Mouse (Mus musculus): Measurements from ENCODE around the gene Gtdc1. TPM values are rescaled to one million over a fixed set of nuclear protein-coding genes. Genes with fewer than 3 reads are reported as not detected.

Gtdc1 gene
- polyA plus RNA-seq, 1 experiment = 15.5 TPM

DNA sequence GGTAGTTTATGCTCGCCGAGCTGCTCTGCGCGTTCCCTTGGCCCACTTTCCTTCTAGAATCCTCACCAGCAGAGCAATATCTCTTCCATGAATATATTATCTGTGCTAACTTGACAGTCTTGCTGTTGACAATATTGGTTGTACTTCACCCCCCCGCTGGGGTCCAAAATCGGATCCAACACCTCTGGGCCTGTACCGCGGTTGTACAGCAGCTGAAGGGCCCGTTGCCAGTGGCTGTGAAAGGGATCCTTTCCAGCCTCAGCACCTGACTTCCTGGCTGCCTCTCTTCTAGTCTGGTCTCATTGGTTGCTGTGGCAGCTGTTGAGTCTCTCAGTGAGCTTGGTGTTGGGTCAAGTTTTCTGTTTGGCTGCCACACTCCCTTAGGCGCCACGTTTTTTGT is 391.7 kb downstream of the Gtdc1 start:
- no peak for TF ChIP-seq CTCF (IDR thresholded peaks at IDR 0.05; ENCODE audit: control insufficient read depth, insufficient read depth, insufficient replicate concordance, low read depth, low read length)
- TF ChIP-seq POLR2A (IDR thresholded peaks at IDR 0.05; ENCODE audit: control insufficient read depth, low read depth, low read length) = no peak
- H3K27ac ChIP-seq (ENCODE audit: control insufficient read depth, insufficient read depth, low read depth, low read length) = no peak overlapping the region
- H3K27me3 ChIP-seq (ENCODE audit: control insufficient read depth, insufficient read depth, low read length) = no peaks in the 10 kb centered on the region
- no peaks in the 10 kb centered on the region; the same call in 1 of the 2 replicates for H3K4me1 ChIP-seq (ENCODE audit: control insufficient read depth, insufficient read depth, low read length)
- no peaks in the 10 kb centered on the region for H3K36me3 ChIP-seq (ENCODE audit: control insufficient read depth, insufficient read depth, low read length)
- H3K4me3 ChIP-seq (ENCODE audit: control insufficient read depth, low read depth, low read length) = peak overlapping the region; percentile 25

- Histone ChIP-seq H3K27ac (ENCODE audit: control insufficient read depth, insufficient read depth, low read depth, low read length) (no peak overlapping the region), H3K4me1 (ENCODE audit: control insufficient read depth, insufficient read depth, low read length) (no peaks in the 10 kb centered on the region; the same call in 1 of the 2 replicates), H3K36me3 (ENCODE audit: control insufficient read depth, insufficient read depth, low read length) (no peaks in the 10 kb centered on the region), H3K27me3 (ENCODE audit: control insufficient read depth, insufficient read depth, low read length) (no peaks in the 10 kb centered on the region), H3K4me3 (ENCODE audit: control insufficient read depth, low read depth, low read length) (peak overlapping the region; percentile 25; the same call in 1 of the 2 replicates)
- TF ChIP-seq CTCF (IDR thresholded peaks at IDR 0.05; ENCODE audit: control insufficient read depth, insufficient read depth, insufficient replicate concordance, low read depth, low read length) = no peak
- no peak for TF ChIP-seq POLR2A (IDR thresholded peaks at IDR 0.05; ENCODE audit: control insufficient read depth, low read depth, low read length)
Measured at GRCm38 (mm10) chr2:44535136-44535675, 392.3 kb downstream of the Gtdc1 start.

DNA sequence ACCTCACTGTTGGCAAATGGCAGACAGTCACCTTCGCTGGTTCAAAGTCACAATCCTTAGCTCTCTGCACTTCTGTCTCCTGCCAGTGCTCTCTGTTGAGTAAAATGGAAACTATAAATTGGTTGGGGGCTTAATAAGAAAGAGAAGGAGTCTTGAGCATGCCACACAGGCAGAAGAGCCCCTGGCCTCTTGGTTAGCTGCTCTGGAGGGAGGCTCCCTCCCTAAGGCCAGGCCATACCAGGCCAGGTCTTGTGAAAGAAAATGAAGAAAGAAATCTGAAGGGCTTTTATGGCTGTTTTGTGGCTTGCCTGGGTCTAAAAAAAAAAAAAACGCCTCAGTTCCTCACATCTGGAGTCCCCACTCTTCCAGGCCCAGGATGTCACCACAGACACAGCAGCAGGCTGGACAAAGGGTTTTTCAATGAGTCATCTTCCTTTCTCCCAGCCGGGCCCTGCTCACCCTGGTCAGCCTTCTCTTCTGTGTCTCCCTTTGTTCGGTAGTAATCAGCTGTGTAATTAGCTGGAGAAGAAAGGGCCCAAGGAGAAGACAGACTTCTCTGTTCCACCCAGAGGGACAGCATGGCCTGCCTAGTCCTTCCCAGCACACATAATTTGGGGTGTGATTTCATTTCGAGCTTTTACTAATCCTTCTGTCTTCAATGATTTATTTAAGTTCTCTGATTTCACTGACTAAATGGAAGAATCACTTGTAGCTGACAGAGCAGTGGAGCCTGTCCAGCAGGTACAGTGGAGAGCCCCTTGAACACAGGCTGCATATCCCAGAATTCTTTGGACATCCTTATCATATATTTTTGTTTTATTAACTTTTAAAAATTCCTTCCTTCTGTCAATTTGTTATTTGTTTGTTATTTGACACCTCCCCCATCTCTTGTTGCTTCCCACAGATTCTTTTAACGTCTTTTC is 401.1 kb downstream of the Gtdc1 start:
- Histone ChIP-seq H3K36me3 (ENCODE audit: control insufficient read depth, insufficient read depth, low read length) (no peaks in the 10 kb centered on the region), H3K4me1 (ENCODE audit: control insufficient read depth, insufficient read depth, low read length) (no peaks in the 10 kb centered on the region), H3K27ac (ENCODE audit: control insufficient read depth, insufficient read depth, low read depth, low read length) (no peak overlapping the region), H3K4me3 (ENCODE audit: control insufficient read depth, low read depth, low read length) (no peak overlapping the region), H3K27me3 (ENCODE audit: control insufficient read depth, insufficient read depth, low read length) (no peaks in the 10 kb centered on the region)
- TF ChIP-seq CTCF (IDR thresholded peaks at IDR 0.05; ENCODE audit: control insufficient read depth, insufficient read depth, insufficient replicate concordance, low read depth, low read length) (no peak), POLR2A (IDR thresholded peaks at IDR 0.05; ENCODE audit: control insufficient read depth, low read depth, low read length) (no peak)

GRCm38 (mm10) chr2:44525187-44525919 is 402.1 kb downstream of the Gtdc1 start:
- Histone ChIP-seq H3K4me3 (ENCODE audit: control insufficient read depth, low read depth, low read length) (no peak overlapping the region), H3K36me3 (ENCODE audit: control insufficient read depth, insufficient read depth, low read length) (no peaks in the 10 kb centered on the region), H3K4me1 (ENCODE audit: control insufficient read depth, insufficient read depth, low read length) (no peaks in the 10 kb centered on the region), H3K27ac (ENCODE audit: control insufficient read depth, insufficient read depth, low read depth, low read length) (no peak overlapping the region), H3K27me3 (ENCODE audit: control insufficient read depth, insufficient read depth, low read length) (no peaks in the 10 kb centered on the region)
- no peak for TF ChIP-seq POLR2A (IDR thresholded peaks at IDR 0.05; ENCODE audit: control insufficient read depth, low read depth, low read length)
- no peak for TF ChIP-seq CTCF (IDR thresholded peaks at IDR 0.05; ENCODE audit: control insufficient read depth, insufficient read depth, insufficient replicate concordance, low read depth, low read length)

DNA sequence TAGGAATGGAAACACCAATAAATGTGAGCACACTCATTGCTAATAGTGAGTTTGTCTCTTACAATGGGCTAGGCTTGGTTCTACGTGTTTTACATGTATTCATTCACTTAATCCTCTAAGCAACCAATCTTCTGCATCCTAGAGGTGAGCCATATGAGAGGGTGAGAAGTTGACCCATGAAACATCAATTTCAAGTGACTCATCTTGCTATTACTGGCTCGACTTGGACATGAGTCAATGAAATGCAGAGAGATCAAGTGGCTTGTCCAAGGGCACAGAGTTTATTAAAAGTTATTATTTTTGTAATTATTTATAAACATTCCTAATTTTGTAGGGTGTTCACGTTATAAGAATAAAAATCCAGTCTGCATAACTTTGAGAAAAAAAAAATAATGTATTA is 408.2 kb downstream of the Gtdc1 start:
- Histone ChIP-seq H3K27ac (ENCODE audit: control insufficient read depth, insufficient read depth, low read depth, low read length) (no peak overlapping the region), H3K36me3 (ENCODE audit: control insufficient read depth, insufficient read depth, low read length) (no peaks in the 10 kb centered on the region), H3K4me1 (ENCODE audit: control insufficient read depth, insufficient read depth, low read length) (no peaks in the 10 kb centered on the region), H3K27me3 (ENCODE audit: control insufficient read depth, insufficient read depth, low read length) (no peaks in the 10 kb centered on the region), H3K4me3 (ENCODE audit: control insufficient read depth, low read depth, low read length) (no peak overlapping the region)
- TF ChIP-seq CTCF (IDR thresholded peaks at IDR 0.05; ENCODE audit: control insufficient read depth, insufficient read depth, insufficient replicate concordance, low read depth, low read length) (no peak), POLR2A (IDR thresholded peaks at IDR 0.05; ENCODE audit: control insufficient read depth, low read depth, low read length) (no peak)

DNA sequence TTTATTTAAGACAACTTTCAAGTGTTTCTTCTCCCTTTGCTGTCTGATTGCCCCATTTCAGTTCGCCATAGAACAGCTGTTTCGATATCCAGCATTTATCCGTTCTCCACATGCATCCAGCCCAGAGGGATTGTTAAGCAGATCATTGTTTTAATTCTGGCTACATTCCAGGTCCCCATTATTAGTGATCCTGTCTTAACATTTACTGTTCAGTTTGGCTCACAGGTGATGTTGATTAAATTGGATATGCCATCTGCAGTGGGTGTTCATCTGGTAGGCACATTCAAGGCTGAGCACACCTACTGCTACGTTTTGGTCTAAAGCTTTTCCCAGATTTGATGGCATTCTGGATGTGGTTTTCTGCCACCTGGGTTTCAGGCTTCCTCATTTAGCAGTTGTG is 409.4 kb downstream of the Gtdc1 start:
- H3K27me3 ChIP-seq (ENCODE audit: control insufficient read depth, insufficient read depth, low read length) = no peaks in the 10 kb centered on the region
- H3K4me1 ChIP-seq (ENCODE audit: control insufficient read depth, insufficient read depth, low read length) = no peaks in the 10 kb centered on the region
- no peak for TF ChIP-seq POLR2A (IDR thresholded peaks at IDR 0.05; ENCODE audit: control insufficient read depth, low read depth, low read length)
- TF ChIP-seq CTCF (IDR thresholded peaks at IDR 0.05; ENCODE audit: control insufficient read depth, insufficient read depth, insufficient replicate concordance, low read depth, low read length) = no peak
- no peaks in the 10 kb centered on the region for H3K36me3 ChIP-seq (ENCODE audit: control insufficient read depth, insufficient read depth, low read length)
- no peak overlapping the region for H3K27ac ChIP-seq (ENCODE audit: control insufficient read depth, insufficient read depth, low read depth, low read length)
- H3K4me3 ChIP-seq (ENCODE audit: control insufficient read depth, low read depth, low read length) = no peak overlapping the region

Other genes starting within 250 kb of the Gtdc1 start
- 3.2 and 4.2 TPM in 2 replicates for gene Zeb2, start 189.7 kb upstream of the Gtdc1 start, polyA plus RNA-seq (2012; rRNA removed)

Measured in testis, adult 2 months (tissue).